Mouse (Mus musculus): ENCODE data around the gene Amacr.

DNA sequence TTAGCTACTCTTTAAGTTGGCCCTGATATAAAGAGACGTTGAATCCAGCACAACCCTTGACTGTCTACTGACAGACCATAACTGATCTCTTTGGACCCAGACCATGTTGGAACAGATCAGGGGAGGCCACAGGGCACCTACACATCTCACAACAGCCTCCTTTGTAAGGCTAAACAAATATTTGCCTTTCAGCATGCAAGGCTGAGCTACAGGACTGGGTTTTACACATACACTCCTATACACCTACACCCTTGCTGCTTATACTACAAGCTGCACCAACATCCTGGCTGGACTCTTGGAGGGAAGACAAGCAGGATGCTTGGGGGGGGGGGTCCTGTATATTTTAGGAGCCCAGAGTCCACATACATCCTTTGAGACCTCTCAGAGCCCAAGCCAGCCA lies 33.7 kb upstream of the Amacr start:
- TF ChIP-seq CTCF (IDR thresholded peaks at IDR 0.05; ENCODE audit: low read depth, low read length) = no peak
- no peak for TF ChIP-seq POLR2A (IDR thresholded peaks at IDR 0.05; ENCODE audit: extremely low read depth, insufficient read depth, low read length)
